9 mouse cellular contexts compared by ENCODE assay signal in the genomic region with DNA sequence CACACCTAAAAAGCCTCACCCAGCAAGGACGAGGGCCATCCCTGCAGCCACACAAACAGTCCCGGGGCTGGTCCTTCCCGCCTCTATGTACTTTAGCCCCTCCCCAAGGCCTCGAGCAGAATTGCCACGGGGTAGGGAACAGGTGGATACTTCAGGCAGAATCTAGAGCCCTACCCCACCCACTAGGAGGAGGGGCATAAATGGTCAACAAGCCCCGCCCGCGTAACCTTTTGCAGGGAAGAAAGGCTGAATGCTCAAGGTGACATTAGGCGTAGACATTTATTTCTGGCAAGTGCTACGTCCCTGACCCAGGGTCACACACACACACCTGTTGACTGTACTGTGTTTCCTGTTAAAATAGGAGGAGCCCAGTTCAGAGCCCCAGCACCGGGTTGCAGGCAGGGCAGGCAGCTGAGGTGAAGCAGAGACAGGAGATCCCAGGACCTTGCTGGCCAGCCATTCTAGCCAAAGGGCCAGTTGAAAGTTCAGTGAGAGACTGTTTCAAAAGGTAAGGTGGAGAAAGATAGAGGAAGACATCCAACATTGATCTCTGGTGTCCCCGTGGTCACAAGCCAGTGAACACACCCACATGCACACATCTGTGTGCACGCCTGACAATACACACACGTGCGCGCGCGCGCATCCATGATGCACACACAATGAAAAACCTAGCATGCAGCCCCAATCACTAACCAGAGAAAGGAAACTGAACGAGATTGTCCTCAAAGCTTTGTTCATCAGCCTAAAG. TPM values are rescaled to one million over a fixed set of nuclear protein-coding genes. Genes with fewer than 3 reads are reported as not detected.
DNase-seq lines count a peak whose midpoint lies in the region; ATAC-seq and TF ChIP-seq lines count a peak whose summit lies in the region.
"Had no signal": no experiment of that assay in that cellular context is flagged by ENCODE, and none has a peak within 500 bp of the region (broad histone marks: within the 10 kb centered on the region; RNA-seq: fewer than 3 reads in every experiment).

No protein-coding gene starts in this region.

- no peak for TF ChIP-seq CTCF in cerebellum, adult 2 months (IDR thresholded peaks at IDR 0.05; ENCODE audit: borderline replicate concordance, insufficient read depth, low read depth, low read length)
- no peak for TF ChIP-seq CTCF in E14TG2a.4 (conservative IDR thresholded peaks at IDR 0.05; ENCODE audit: low read length)

- ATAC-seq in cerebellum, adult (ENCODE audit: insufficient number of reproducible peaks, low FRiP score, low TSS enrichment) = peak; percentile 26; the same call in 1 of the 2 replicates
- peak; percentile 48; the same call in 1 of the 2 replicates for ATAC-seq in heart, embryonic 12.5 days (ENCODE audit: insufficient number of reproducible peaks, low FRiP score)
- 0 out of 2 replicates have a peak, but pooled peaks have one; percentile 32 for ATAC-seq in midbrain, embryonic 16.5 days

- no peak for TF ChIP-seq POLR2A in cerebellum, adult 2 months (IDR thresholded peaks at IDR 0.05; ENCODE audit: borderline replicate concordance, insufficient read depth, low read length)

- no peak overlapping the region for H3K4me3 ChIP-seq in cerebellum, adult 2 months (replicated peaks; ENCODE audit: insufficient read depth, low read depth, low read length)
- H3K4me3 ChIP-seq in E14TG2a.4 (replicated peaks; ENCODE audit: low read length) = peak overlapping the region; percentile 69
- no peak overlapping the region for H3K4me3 ChIP-seq in heart, embryonic 12.5 days
- H3K4me3 ChIP-seq in midbrain, embryonic 16.5 days (ENCODE audit: low read depth, low read length) = no peak overlapping the region
- H3K4me3 ChIP-seq: erythroblast, embryonic 14.5 days had no signal

- intact Hi-C loops in gastrocnemius, postnatal 14 days (cut with DNase I; ENCODE audit: low total_unique reads) = no loop called here

- peaks cover 3% of the 10 kb centered on the region; the same call in 1 of the 2 replicates for H3K4me1 ChIP-seq in cerebellum, adult 2 months (ENCODE audit: control insufficient read depth, insufficient read depth, low read length)
- H3K4me1 ChIP-seq in E14TG2a.4 (replicated peaks; ENCODE audit: low read depth, low read length) = peaks cover 61% of the 10 kb centered on the region
- H3K4me1 ChIP-seq in heart, embryonic 12.5 days (replicated peaks) = peaks cover 13% of the 10 kb centered on the region; the same call in 1 of the 2 replicates
- H3K4me1 ChIP-seq in midbrain, embryonic 16.5 days (ENCODE audit: control insufficient read depth, insufficient read depth, low read length) = peaks cover 4% of the 10 kb centered on the region; the same call in 1 of the 2 replicates

- no peak overlapping the region for H3K9ac ChIP-seq in heart, embryonic 12.5 days
- H3K9ac ChIP-seq in midbrain, embryonic 16.5 days (ENCODE audit: low read depth, low read length) = no peak overlapping the region

- no peak overlapping the region for H3K27ac ChIP-seq in cerebellum, adult 2 months (ENCODE audit: insufficient read depth, low read length)
- H3K27ac ChIP-seq in heart, embryonic 12.5 days (ENCODE audit: poor library complexity, severe bottlenecking) = no peak overlapping the region
- H3K27ac ChIP-seq in midbrain, embryonic 16.5 days (ENCODE audit: low read length) = no peak overlapping the region

- H3K9me3 ChIP-seq in E14TG2a.4 (ENCODE audit: low read length) = peaks cover 2% of the 10 kb centered on the region; the same call in 1 of the 2 replicates
- no peaks in the 10 kb centered on the region for H3K9me3 ChIP-seq in heart, embryonic 12.5 days (replicated peaks)
- no peaks in the 10 kb centered on the region for H3K9me3 ChIP-seq in midbrain, embryonic 16.5 days (replicated peaks; ENCODE audit: control insufficient read depth, low read length, poor library complexity, severe bottlenecking)

- H3K4me2 ChIP-seq in heart, embryonic 12.5 days = peak overlapping the region; percentile 52; the same call in 1 of the 2 replicates
- no peak overlapping the region for H3K4me2 ChIP-seq in midbrain, embryonic 16.5 days (ENCODE audit: low read length)

- H3K27me3 ChIP-seq in cerebellum, adult 2 months (ENCODE audit: control insufficient read depth, insufficient read depth, low read length) = no peaks in the 10 kb centered on the region
- no peaks in the 10 kb centered on the region for H3K27me3 ChIP-seq in E14TG2a.4 (ENCODE audit: insufficient read depth, low read length)
- H3K27me3 ChIP-seq in heart, embryonic 12.5 days (replicated peaks) = no peaks in the 10 kb centered on the region
- no peaks in the 10 kb centered on the region for H3K27me3 ChIP-seq in midbrain, embryonic 16.5 days (ENCODE audit: control insufficient read depth, insufficient read depth, low read depth, low read length)

- WGBS in cerebellum, adult 2 months = 57% methylated on average over 20 of the region's 20 CpGs
- WGBS in heart, embryonic 12.5 days = 45% methylated on average over 20 of the region's 20 CpGs
- WGBS in midbrain, embryonic 16.5 days = 47% methylated on average over 20 of the region's 20 CpGs

- no peak for DNase-seq in cerebellum, adult 2 months
- DNase-seq in kidney, postnatal 4 days = peak; percentile 22 to 54
- no peak for DNase-seq in gastrocnemius, postnatal 14 days
- DNase-seq in gastrocnemius, adult 18-20 months (ENCODE audit: low spot score) = no peak

- H3K36me3 ChIP-seq in E14TG2a.4 (ENCODE audit: insufficient read depth, low read length) = no peaks in the 10 kb centered on the region
- no peaks in the 10 kb centered on the region for H3K36me3 ChIP-seq in heart, embryonic 12.5 days
- H3K36me3 ChIP-seq in midbrain, embryonic 16.5 days (ENCODE audit: control insufficient read depth, insufficient read depth, low read length) = no peaks in the 10 kb centered on the region

RNA-seq across cellular contexts. Expression of gene Ppp2r5c, which starts 28.8 kb away (rescaled TPM):
- 117 and 136 TPM in 2 replicates for polyA plus RNA-seq in cerebellum, adult 2 months (2012; rRNA removed)
- polyA plus RNA-seq in heart, embryonic 12.5 days (2016; fragmentation: Nextera tagmentation; extraction: Ambion mirVana) = 142 and 147 TPM in 2 replicates
- 144 and 147 TPM in 2 replicates for polyA plus RNA-seq in midbrain, embryonic 16.5 days (2015; fragmentation: Nextera tagmentation; extraction: Ambion mirVana)
- total RNA-seq in gastrocnemius, postnatal 14 days (2021) = 10 to 100 TPM; 60.2 to 61.9 TPM
- 10 to 100 TPM; 66.5 to 75.7 TPM for total RNA-seq in gastrocnemius, adult 18-20 months (2021)

Comparison
In these comparisons a context has a peak if more than half of its experiments do, and no peak if none do; other contexts are left out.
1. DNase-seq: peak in kidney, postnatal 4 days (2 of 2); none in cerebellum, adult 2 months (0 of 2), gastrocnemius, postnatal 14 days (single experiment) and gastrocnemius, adult 18-20 months (single experiment).
2. Peak in every context shown above with its lines, with median percentiles within 50 percentile points of each other: ATAC-seq.